Mouse (Mus musculus): ENCODE measurements around the gene Ist1. TPM values are rescaled to one million over a fixed set of nuclear protein-coding genes. Genes with fewer than 3 reads are reported as not detected.
A peak's percentile ranks its signal among the peaks of the same experiment; 100 is the strongest.

Ist1 gene
- total RNA-seq, 2 experiments from 2014 or later = 75.4 to 77.3 TPM

DNA sequence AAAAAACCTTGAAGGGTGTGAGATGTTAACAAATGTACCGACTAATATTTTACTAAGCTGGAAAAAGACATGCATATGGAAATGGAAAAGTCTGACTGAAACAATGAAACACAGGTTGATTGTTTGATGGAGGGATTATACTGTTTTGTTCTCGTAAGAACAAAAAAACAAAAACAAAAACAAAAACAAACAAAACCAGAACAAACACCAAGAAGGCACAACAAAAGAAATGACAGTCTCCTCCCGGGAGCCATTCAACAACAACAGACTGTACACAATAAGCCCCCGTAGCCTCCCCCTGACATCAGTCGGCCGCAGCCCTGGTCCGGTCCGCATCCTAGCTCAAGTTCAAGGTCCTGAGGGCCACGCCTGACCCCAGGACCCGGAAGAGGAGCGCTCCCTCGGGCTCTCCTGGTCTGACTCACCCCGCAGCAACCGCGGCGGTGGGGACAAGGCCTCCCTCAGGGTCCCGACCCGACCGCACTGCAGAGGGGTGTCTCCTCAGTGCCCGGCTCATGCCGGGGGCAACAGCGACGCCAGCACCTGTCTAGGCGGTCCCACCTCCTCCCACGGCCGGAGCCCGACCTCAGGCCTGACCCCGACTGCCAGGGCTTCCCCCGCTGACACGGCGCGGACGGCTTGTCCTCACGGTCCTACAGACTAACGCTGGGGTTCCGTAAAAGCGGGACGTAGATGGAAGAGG is 466 bp downstream of the Ist1 start:
- DNase-seq (ENCODE audit: low spot score in 2 of 2) = peak; percentile 15 to 24
- intact Hi-C loops (cut with DNase I) = no loop called here

DNA sequence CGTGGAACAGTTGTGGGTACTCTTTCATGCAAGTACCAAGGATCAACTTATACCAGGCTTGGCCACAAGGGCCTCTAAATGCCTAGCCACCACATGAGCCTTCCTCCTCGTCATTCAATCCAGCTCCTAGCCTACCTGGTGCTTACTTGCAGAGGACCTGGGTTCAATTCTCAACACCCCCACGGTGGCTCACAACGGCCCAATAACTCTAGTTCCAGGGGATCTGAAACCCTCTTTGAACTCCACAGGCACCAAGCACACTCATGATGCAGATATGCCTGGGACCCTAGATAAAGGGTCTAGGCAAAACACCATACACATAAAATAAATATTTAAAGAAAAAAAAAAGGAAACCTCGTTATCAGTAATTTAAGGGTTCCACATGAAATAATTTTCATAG is 1.3 kb downstream of the Ist1 start:
- intact Hi-C loops (cut with DNase I) = no loop called here

GRCm38 (mm10) chr8:109687248-109687647 is 5.8 kb downstream of the Ist1 start:
- no peak for DNase-seq (ENCODE audit: low spot score in 2 of 2)
- intact Hi-C loops (cut with DNase I) = no loop called here

More for the DNA sequence above, 1.3 kb downstream of the Ist1 start:
- no peak for DNase-seq (ENCODE audit: low spot score in 2 of 2)

GRCm38 (mm10) chr8:109682120-109682519 is 10.9 kb downstream of the Ist1 start:
- intact Hi-C loops (cut with DNase I) = no loop called here
- DNase-seq (ENCODE audit: low spot score in 2 of 2) = no peak

GRCm38 (mm10) chr8:109681535-109681934 is 11.5 kb downstream of the Ist1 start:
- DNase-seq (ENCODE audit: low spot score in 2 of 2) = no peak
- intact Hi-C loops (cut with DNase I) = no loop called here

DNA sequence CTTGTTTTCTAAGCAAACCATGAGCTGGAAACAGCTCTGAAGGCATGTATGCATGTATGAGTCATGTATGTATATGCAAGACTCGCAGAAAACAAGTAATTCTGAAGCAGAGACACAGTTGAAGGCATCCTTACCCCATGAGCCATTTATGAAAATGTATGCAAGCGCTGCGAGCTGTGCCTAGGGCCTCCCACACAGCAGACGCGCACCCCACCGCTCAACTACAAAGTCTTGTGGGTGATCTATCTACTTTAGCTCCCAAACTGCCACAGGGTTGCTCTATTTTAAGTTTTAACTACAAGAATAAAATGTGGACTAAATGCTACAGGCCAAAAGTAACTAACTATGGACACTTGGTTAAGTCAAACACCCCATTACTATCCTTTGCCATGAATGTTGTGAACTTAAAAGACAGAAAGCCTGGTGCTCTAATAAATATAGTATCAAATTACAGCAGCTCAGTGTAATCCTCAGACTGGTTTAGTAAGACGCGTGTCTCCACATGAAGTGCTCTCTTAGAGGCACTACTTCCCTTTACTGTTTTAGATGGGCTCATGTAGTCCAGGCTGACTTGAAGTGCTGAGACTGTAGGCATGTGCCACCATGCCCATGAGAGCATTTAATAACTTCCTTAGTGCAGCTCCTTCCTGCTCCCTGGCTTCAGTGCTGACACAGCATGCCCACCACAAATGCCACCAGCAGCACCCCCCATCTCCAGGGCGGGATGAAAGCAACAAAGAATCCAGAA is 17.0 kb downstream of the Ist1 start:
- peak; percentile 28 to 62 for DNase-seq (ENCODE audit: low spot score in 2 of 2)
- intact Hi-C loops (cut with DNase I) = no loop called here

DNA sequence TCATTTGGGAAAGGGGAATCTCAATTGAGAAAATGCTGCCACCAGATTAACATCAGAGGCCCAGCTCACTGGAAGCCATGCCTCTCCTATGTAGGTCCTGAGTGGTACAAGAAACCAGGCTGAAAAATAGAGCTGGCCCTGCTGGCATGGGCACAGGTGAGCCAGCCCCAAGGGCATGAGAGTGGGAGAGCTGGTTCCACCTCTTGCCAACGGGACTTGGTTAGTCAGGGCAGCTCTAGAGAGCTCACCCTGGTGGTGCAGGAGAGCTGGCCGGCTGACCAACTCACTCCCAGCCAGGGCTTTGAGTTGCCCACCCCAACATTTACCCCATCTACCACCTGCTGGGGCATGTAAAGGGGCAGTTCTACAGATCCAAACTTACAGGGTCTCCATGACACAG is 19.5 kb downstream of the Ist1 start:
- no peak for DNase-seq (ENCODE audit: low spot score in 2 of 2)
- intact Hi-C loops (cut with DNase I) = no loop called here

DNA sequence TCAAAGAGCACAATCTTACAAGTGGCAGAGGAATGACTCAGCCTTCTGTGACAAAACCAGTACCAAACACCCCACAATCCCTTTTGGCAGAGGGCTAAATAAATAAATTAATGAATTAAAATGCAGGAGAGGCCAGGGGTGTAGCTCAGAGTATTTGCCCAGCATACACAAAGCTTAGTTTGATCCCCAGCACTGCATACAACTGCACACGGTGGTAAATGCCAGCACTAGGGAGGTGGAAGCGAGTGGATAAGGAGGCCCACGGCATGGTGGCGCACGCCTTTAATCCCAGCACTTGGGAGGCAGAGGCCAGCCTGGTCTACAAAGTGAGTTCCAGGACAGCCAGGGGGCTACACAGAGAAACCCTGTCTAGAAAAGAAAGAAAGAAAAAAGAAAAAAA is 20.4 kb downstream of the Ist1 start:
- no peak for DNase-seq (ENCODE audit: low spot score in 2 of 2)
- intact Hi-C loops (cut with DNase I) = no loop called here

DNA sequence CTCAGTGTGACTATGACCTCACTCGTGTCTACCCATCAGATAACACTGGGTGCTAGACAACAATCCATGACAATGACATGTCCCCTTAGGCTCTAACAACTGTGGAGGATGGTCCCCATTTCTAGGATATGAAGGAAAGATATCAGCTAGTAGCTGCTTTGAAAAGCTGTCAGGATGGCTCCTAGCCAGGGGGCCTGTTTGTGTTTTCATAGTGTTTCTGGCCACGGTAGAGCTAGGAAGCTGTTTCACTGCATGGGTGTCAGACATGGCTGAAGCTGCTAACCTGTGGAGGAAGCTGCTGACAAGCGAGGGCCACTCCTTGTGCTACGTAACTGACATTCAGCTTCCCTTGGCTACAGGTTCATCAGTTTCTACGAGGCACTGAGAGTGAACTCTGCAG is 26.4 kb downstream of the Ist1 start:
- intact Hi-C loops (cut with DNase I) = no loop called here
- no peak for DNase-seq (ENCODE audit: low spot score in 2 of 2)

DNA sequence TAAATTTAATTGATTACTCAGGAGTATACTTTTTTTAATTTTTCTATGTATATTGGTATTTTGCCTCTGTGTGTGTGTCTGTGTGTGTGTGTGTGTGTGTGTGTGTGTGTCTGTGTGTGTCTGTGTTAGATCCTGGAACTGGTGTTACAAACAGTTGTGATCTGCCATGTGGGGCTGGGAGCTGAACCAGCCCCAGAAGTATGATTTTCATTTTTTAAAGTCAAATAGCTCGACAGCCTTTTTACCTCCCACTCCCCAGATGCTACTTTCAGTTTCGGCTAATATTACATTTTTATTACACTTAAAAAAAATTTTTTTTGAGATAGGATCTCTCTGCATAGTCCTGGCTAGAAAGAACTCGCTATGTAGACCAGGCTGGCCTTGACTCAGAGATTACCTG is 30.7 kb downstream of the Ist1 start:
- intact Hi-C loops (cut with DNase I) = no loop called here
- DNase-seq (ENCODE audit: low spot score in 2 of 2) = no peak

DNA sequence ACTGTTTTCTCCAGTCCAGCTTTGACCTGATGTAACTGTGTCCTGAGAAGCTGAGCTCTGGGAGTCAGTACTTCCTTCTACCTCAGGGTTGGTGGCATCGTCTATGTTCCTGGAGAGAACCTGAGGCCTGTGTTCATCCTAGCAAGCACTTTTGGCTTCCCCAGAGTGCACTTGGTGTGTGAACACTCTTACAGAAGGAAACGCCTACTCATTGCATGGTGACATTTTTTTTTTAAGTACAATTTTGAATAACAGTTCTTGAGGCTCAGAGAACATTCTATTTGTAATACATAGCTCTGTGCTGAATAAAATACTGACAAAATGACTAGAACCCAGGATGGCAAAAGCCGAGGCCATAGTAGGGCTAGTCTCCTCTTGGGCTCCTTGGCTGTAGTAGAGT is 36.2 kb downstream of the Ist1 start:
- intact Hi-C loops (cut with DNase I) = no loop called here
- peak in 1 of 2 experiments; percentile 66 for DNase-seq (ENCODE audit: low spot score in 2 of 2)

- intact Hi-C loops (cut with DNase I) = no loop called here
- no peak for DNase-seq (ENCODE audit: low spot score in 2 of 2)
Measured at GRCm38 (mm10) chr8:109650801-109651200, 42.3 kb downstream of the Ist1 start.

DNA sequence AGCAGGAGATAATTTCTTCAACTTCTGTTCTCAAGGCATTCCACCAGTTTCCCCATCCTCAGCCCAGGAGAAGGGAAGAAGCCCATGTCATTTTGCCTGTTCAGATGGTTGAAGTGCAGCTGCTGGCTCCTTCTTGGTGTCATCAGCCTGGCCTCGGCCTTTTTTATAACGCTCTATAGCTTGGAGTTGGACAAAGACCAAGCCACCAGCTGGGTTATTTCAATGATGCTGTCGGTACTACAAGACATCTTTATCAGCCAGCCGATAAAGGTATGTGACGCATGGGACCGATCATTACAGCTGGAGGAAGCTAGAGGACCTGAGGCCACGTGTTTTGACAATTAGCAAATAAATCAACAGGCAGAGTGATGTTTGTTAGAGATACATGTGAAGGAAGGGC is 44.6 kb downstream of the Ist1 start:
- DNase-seq (ENCODE audit: low spot score in 2 of 2) = no peak
- intact Hi-C loops (cut with DNase I) = no loop called here

- peak; percentile 15 to 28 for DNase-seq (ENCODE audit: low spot score in 2 of 2)
- intact Hi-C loops (cut with DNase I) = no loop called here
Measured at GRCm38 (mm10) chr8:109647331-109647730, 45.7 kb downstream of the Ist1 start.

DNA sequence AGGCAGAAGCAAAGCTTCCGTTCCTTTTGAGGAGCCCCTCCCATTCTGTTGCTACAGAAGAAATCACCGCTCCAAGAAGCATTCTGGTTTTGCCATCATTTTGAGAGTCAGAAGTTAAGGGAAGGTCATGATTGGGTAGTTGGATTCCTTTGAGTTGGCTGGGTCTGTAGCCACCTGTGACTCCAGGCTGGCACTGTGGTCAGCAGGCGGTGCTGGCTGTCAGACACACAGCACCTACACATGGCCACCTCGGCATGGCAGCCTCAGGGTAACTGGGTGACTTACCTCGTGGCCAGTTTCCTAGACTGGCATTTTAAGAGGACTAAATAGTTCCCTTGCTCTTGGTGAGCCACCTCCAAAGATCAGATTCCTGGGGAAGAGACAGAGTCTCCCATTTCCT is 51.8 kb downstream of the Ist1 start:
- DNase-seq (ENCODE audit: low spot score in 2 of 2) = no peak
- intact Hi-C loops (cut with DNase I) = no loop called here

DNA sequence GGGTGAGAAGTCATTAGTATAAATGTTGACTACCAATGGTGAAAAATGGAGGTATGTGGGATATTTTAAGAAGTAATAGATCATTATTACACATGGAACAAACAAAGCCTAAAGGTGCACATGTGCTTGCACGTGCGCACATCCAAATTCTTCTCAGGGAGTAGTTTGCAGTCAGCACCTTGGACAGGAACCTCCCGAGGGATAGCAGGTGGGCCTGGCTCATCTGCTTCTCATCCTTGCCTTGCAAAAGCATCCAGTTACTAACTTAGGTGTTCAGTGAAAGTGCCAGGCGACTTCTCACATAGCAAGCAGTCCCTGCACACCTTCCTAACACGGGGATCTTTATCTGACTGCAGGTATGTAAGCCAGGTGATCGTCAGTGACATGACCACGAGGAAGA is 52.6 kb downstream of the Ist1 start:
- no peak for DNase-seq (ENCODE audit: low spot score in 2 of 2)
- intact Hi-C loops (cut with DNase I) = no loop called here

DNA sequence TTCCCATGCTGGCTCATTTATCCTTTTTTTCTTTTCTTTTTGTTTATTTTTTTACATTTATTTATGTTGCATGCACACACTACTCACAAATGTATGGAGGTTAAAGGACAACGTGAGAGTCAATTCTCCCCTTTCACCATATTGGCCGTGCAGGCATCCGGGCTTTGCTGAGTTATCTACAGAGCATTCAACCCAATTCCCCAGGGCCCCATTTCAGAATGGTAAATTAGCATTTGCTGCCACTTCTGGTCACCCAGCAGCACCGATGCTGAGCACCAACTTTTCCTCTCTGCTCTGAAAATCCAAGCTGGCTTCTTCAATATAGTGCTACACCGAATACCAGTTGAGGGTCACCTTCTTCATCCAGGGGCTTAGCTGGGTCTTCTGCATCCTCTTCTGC is 54.2 kb downstream of the Ist1 start:
- DNase-seq (ENCODE audit: low spot score in 2 of 2) = no peak
- intact Hi-C loops (cut with DNase I) = no loop called here

GRCm38 (mm10) chr8:109635146-109635545 is 57.9 kb downstream of the Ist1 start:
- intact Hi-C loops (cut with DNase I) = no loop called here

DNA sequence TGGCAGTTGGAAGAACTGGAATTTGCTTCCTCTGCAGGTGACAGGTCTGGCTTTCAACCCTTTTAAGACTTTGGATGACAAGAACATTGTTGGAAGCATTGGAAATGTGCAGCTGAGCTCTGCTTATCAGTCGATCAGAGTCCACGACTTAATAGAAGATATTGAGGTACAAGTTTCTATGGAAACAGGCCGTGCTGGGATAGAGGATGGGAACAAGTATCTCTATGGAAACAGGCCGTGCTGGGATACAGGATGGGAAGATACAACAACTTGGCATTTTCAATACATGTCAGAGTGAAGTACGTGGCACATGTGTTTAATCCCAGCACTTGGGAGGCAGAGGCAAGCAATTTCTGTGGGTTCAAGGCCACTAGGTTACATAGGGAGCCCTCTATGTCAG is 60.6 kb downstream of the Ist1 start:
- DNase-seq (ENCODE audit: low spot score in 2 of 2) = no peak
- intact Hi-C loops (cut with DNase I) = no loop called here

More at GRCm38 (mm10) chr8:109635146-109635545, 57.9 kb downstream of the Ist1 start:
- no peak for DNase-seq (ENCODE audit: low spot score in 2 of 2)

DNA sequence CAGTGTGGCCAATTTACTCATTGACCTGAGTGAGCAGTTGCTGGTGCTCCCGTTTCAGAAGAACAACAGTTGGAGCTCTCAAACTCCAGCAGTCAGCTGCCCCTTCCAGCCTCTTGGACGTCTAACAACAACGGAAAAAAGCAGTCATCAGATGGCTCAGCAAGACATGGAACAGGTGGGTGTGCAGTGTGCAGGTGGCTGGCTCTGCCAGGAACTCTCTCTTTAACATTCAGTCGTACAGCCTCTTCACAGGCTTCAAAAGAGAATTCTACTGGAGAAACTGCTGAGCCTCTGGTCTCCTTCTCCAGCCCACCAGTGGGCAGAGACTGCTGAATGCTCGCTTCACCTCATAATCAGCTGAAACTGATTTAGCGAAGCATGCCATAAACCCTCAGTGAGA is 64.4 kb downstream of the Ist1 start:
- intact Hi-C loops (cut with DNase I) = no loop called here
- DNase-seq (ENCODE audit: low spot score in 2 of 2) = peak in 1 of 2 experiments; percentile 36
